Mouse (Mus musculus): ENCODE measurements at regions not wholly inside any gene's neighbourhood (a gene's known extent, or its start where the extent isn't known, plus 50 kb on each side); places are given as distances from the start of the nearest gene placed in this dataset.

DNA sequence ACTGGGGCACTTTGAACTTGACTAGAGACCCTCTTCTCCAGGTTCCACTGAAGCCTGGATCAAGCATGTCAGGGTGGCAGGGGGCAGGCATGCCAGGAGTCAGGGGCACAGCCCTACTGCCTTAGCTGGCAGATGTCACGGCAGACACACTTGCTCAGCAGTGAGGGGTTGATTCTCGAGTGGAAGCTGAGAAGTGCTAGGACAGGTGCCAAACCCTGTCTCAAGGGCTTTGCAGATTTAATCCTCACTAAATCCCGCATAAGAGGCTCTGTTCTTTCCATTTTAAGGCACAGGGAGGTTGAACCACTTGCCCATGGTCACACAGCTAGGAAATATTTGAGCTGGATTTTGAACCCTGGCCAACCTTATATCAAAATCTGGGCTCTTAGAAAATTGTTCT lies 223.5 kb upstream of the Mvb12b start:
- no peaks in the 10 kb centered on the region for H3K27me3 ChIP-seq (ENCODE audit: control insufficient read depth, insufficient read depth, low read length)
- H3K9ac ChIP-seq (ENCODE audit: low read length), result no peak overlapping the region
- no peak for DNase-seq (ENCODE audit: low spot score, missing footprints)
- peaks cover 8% of the 10 kb centered on the region for H3K4me1 ChIP-seq (ENCODE audit: control insufficient read depth, insufficient read depth, low read length)
- H3K27ac ChIP-seq (ENCODE audit: low read depth, low read length), result no peak overlapping the region
- no peak overlapping the region for H3K4me3 ChIP-seq (ENCODE audit: low read depth, low read length)
- H3K36me3 ChIP-seq (ENCODE audit: control insufficient read depth, insufficient read depth, low read length), result no peaks in the 10 kb centered on the region
- no peak overlapping the region for H3K4me2 ChIP-seq
- no peak for ATAC-seq (ENCODE audit: low FRiP score)
- H3K9me3 ChIP-seq (ENCODE audit: control insufficient read depth, low read length), result no peaks in the 10 kb centered on the region
- 55% methylated on average over 3 of the region's 3 CpGs for WGBS

DNA sequence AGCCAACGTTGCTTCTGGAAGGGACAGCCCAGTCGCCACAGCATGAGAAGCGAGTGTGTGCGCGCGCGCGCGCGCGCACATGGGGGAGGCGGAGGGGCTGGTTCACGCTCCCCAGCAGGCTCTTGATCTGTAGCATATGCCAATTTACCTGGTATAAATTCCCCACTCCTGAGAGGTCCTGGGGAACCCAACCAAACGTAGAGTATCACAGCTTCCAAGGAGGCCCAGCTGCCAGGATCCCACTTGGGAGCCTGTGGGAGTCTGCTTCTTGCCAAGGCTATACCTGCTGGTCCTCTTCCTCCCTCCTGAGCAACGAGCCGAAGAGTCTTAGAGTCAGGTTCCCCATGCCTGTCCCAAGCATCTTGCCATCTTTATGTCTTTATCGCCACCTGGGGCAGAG lies 222.8 kb upstream of the Mvb12b start:
- DNase-seq (ENCODE audit: low spot score, missing footprints) (no peak), ATAC-seq (ENCODE audit: low FRiP score) (no peak)
- Histone ChIP-seq H3K36me3 (ENCODE audit: control insufficient read depth, insufficient read depth, low read length) (no peaks in the 10 kb centered on the region), H3K27ac (ENCODE audit: low read depth, low read length) (no peak overlapping the region), H3K9ac (ENCODE audit: low read length) (no peak overlapping the region), H3K27me3 (ENCODE audit: control insufficient read depth, insufficient read depth, low read length) (no peaks in the 10 kb centered on the region), H3K4me1 (ENCODE audit: control insufficient read depth, insufficient read depth, low read length) (peaks cover 10% of the 10 kb centered on the region), H3K4me2 (no peak overlapping the region), H3K9me3 (ENCODE audit: control insufficient read depth, low read length) (no peaks in the 10 kb centered on the region), H3K4me3 (ENCODE audit: low read depth, low read length) (no peak overlapping the region)
- WGBS, result 87% methylated on average over 17 of the region's 17 CpGs

DNA sequence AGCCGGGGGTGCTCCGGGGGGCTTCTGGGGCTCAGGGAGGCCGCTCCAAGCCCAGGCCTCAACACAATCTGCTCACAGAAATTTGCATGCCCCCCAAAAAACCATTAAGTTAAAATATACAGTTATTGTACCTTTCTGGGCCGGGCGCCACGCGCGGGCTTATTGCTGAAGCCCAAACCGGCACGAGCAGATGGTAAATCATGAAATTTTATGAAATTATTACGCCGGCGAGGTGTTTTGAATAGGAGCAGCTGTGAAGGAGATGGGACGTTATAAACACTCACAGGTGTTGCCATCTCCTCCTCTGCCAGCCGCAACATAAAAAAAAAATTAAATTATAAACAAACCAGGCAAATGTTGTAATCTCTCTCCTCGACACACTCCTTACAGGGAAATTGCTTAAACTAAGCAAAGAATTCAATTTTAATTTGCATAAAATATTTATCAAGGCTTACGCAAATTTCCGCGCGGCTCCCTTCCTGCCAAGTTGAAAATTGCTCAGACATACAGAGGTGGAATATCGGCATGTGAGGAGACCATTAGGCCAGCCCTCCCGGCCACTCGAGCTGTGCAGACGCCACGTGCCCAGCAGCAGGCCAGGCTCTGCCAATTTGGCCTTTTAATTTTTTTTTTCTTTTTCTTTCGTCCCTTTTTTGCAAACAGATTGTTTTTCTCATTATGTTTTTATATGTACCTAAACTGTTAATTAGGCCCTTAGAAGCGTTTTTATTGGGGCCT lies 220.0 kb upstream of the Mvb12b start:
- Histone ChIP-seq H3K9me3 (ENCODE audit: control insufficient read depth, low read length) (no peaks in the 10 kb centered on the region), H3K36me3 (ENCODE audit: control insufficient read depth, insufficient read depth, low read length) (no peaks in the 10 kb centered on the region), H3K4me1 (ENCODE audit: control insufficient read depth, insufficient read depth, low read length) (peaks cover 10% of the 10 kb centered on the region), H3K4me2 (no peak overlapping the region), H3K27me3 (ENCODE audit: control insufficient read depth, insufficient read depth, low read length) (no peaks in the 10 kb centered on the region), H3K4me3 (ENCODE audit: low read depth, low read length) (no peak overlapping the region), H3K27ac (ENCODE audit: low read depth, low read length) (peak overlapping the region; percentile 45), H3K9ac (ENCODE audit: low read length) (no peak overlapping the region)
- no peak for ATAC-seq (ENCODE audit: low FRiP score)
- DNase-seq (ENCODE audit: low spot score, missing footprints), result peak; percentile 84
- 78% methylated on average over 27 of the region's 27 CpGs for WGBS

DNA sequence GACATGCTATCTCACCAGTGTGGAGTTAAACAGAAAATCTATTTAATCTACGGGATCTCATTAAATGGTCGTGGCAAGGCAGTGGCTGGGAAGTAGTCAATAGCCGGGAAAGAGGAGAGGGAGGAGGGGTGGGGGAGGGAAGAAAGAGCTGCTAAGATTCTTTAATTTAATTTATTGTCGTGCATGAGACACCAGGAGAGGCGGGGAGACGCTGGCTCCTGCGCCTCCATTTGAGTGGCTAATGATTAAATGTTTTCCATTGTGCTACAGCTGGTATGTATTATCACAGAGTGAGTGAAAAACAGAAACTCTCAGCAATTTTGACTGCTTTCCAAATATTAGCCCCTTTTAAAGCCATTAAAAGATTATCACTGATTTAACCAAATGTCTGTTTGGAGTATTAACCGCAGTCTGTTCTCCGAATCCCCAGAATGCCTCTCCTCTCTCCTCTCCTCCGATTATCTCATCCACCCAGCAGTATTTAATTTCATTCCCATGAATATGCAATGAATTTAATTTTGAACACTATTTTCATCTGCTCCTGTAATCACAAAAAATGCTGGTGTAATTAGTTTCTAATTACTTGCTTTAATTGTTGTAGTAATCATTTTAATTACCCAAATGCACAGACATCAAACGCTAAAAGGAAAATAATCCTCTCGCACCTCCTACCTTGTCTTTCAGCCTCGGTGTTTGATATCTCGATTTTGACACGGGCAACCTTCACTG lies 219.3 kb upstream of the Mvb12b start:
- no peaks in the 10 kb centered on the region for H3K27me3 ChIP-seq (ENCODE audit: control insufficient read depth, insufficient read depth, low read length)
- H3K4me1 ChIP-seq (ENCODE audit: control insufficient read depth, insufficient read depth, low read length), result peaks cover 10% of the 10 kb centered on the region
- ATAC-seq (ENCODE audit: low FRiP score) (peak; percentile 69), DNase-seq (ENCODE audit: low spot score, missing footprints) (peak; percentile 88)
- peak overlapping the region; percentile 45 for H3K27ac ChIP-seq (ENCODE audit: low read depth, low read length)
- H3K9ac ChIP-seq (ENCODE audit: low read length), result peak overlapping the region; percentile 9; the same call in 1 of the 2 replicates
- H3K9me3 ChIP-seq (ENCODE audit: control insufficient read depth, low read length), result no peaks in the 10 kb centered on the region
- 38% methylated on average over 15 of the region's 15 CpGs for WGBS
- H3K4me2 ChIP-seq, result peak overlapping the region; percentile 3; the same call in 1 of the 2 replicates
- no peaks in the 10 kb centered on the region for H3K36me3 ChIP-seq (ENCODE audit: control insufficient read depth, insufficient read depth, low read length)
- H3K4me3 ChIP-seq (ENCODE audit: low read depth, low read length), result no peak overlapping the region

DNA sequence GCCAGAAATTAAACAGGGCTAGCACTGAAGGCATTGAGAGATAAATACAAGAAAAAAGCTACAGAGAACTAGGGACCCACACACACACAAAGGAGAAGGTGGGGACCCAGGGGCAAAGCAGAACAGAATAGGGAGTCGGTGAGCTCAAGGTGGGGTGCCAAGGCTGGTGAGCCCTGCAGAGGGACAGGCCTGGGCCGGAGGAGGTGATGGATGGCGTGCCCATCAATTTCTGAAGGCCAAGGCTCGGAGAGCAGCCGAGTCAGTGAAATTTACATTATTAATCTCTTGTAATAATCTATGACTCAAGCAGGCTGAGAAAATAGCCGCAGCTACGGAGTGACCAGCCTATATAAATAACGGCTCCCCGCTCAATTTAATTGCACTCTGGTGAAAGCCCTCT lies 218.5 kb upstream of the Mvb12b start:
- H3K4me3 ChIP-seq (ENCODE audit: low read depth, low read length), result no peak overlapping the region
- WGBS, result 55% methylated on average over 9 of the region's 9 CpGs
- peaks cover 10% of the 10 kb centered on the region for H3K4me1 ChIP-seq (ENCODE audit: control insufficient read depth, insufficient read depth, low read length)
- peak overlapping the region; percentile 45 for H3K27ac ChIP-seq (ENCODE audit: low read depth, low read length)
- no peaks in the 10 kb centered on the region for H3K27me3 ChIP-seq (ENCODE audit: control insufficient read depth, insufficient read depth, low read length)
- H3K36me3 ChIP-seq (ENCODE audit: control insufficient read depth, insufficient read depth, low read length), result no peaks in the 10 kb centered on the region
- H3K9ac ChIP-seq (ENCODE audit: low read length), result peak overlapping the region; percentile 9; the same call in 1 of the 2 replicates
- peak; percentile 47; the same call in 1 of the 2 replicates for ATAC-seq (ENCODE audit: low FRiP score)
- H3K4me2 ChIP-seq, result 0 out of 2 replicates have a peak overlapping the region, but pooled peaks have one; percentile 3
- no peaks in the 10 kb centered on the region for H3K9me3 ChIP-seq (ENCODE audit: control insufficient read depth, low read length)
- DNase-seq (ENCODE audit: low spot score, missing footprints), result no peak

DNA sequence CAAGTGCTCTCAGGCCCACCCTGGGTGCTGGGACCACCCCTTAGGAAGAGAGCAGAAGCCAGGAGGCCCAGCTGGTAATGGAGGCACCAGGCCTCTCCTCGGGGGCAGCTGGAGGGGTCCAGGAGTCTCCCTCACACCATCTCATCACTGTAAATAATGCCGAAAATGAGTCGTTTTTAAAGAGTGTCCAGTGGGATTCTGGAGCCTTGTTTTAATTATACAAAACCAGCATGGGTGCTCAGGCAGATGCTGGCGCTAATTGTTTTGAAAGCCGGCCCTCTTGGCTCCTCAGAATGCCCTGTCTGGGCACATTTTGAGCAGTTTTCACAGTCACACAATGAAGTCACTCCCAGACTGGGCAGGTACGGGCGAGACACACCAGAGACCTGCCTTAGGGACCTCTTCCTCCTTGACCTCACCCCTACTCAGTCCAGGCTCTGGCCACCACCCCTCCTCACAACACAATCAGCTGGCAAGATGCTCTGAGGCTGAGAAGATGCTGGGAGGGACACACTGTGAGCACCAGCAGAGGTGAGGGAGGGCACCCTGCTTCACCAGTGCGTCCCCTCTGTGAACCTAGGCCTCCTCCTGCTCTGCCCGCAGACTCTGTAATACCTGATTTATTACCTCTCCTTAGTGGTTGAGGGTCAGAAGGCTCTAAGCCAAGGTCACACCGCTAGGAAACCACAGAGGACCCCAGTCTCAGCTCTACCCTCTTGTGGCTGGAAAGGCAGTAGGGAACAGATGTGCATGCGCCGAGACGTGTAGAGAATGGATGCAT lies 217.7 kb upstream of the Mvb12b start:
- peak; percentile 15; the same call in 1 of the 2 replicates for ATAC-seq (ENCODE audit: low FRiP score)

DNA sequence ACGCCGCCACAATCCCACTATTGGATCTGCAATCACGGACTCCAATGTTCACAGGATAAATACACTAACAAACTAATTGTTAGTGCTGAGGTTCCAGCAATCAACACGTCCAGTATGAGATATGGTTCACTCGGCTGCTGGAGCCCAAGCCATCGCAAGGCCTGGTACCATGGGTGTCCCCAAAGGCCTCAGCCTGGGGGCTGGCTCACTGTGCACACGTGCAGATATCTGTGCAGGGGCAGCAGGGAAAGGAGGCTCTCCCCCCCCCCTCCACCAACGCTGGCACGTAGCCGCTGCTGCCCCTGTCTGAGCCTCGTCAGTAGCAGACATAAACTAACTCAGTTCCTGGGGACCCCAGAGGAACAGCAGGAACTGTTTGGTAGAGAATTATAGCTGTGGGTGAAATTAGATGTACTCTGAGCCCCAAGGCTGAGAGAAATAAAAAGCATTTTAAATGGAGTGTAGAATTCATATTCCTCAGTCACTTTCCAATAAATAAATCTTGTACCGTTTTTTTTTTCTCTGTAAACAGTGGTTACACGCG lies 210.3 kb upstream of the Mvb12b start:
- Histone ChIP-seq H3K27me3 (ENCODE audit: control insufficient read depth, insufficient read depth, low read length) (no peaks in the 10 kb centered on the region), H3K9ac (ENCODE audit: low read length) (no peak overlapping the region), H3K4me1 (ENCODE audit: control insufficient read depth, insufficient read depth, low read length) (0 out of 2 replicates have a peak, but pooled peaks cover 2% of the 10 kb centered on the region), H3K4me3 (ENCODE audit: low read depth, low read length) (no peak overlapping the region), H3K36me3 (ENCODE audit: control insufficient read depth, insufficient read depth, low read length) (no peaks in the 10 kb centered on the region), H3K9me3 (ENCODE audit: control insufficient read depth, low read length) (no peaks in the 10 kb centered on the region), H3K27ac (ENCODE audit: low read depth, low read length) (no peak overlapping the region), H3K4me2 (no peak overlapping the region)
- 88% methylated on average over 14 of the region's 14 CpGs for WGBS
- DNase-seq (ENCODE audit: low spot score, missing footprints), result no peak
- ATAC-seq (ENCODE audit: low FRiP score), result no peak

More for the DNA sequence above, 217.7 kb upstream of the Mvb12b start:
- no peak for DNase-seq (ENCODE audit: low spot score, missing footprints)
- H3K9ac ChIP-seq (ENCODE audit: low read length), result no peak overlapping the region
- H3K27me3 ChIP-seq (ENCODE audit: control insufficient read depth, insufficient read depth, low read length), result no peaks in the 10 kb centered on the region
- H3K27ac ChIP-seq (ENCODE audit: low read depth, low read length), result peak overlapping the region; percentile 45; the same call in 1 of the 2 replicates
- WGBS, result 73% methylated on average over 13 of the region's 13 CpGs
- H3K9me3 ChIP-seq (ENCODE audit: control insufficient read depth, low read length), result no peaks in the 10 kb centered on the region
- H3K36me3 ChIP-seq (ENCODE audit: control insufficient read depth, insufficient read depth, low read length), result no peaks in the 10 kb centered on the region
- no peak overlapping the region for H3K4me3 ChIP-seq (ENCODE audit: low read depth, low read length)
- peaks cover 10% of the 10 kb centered on the region for H3K4me1 ChIP-seq (ENCODE audit: control insufficient read depth, insufficient read depth, low read length)
- no peak overlapping the region for H3K4me2 ChIP-seq

DNA sequence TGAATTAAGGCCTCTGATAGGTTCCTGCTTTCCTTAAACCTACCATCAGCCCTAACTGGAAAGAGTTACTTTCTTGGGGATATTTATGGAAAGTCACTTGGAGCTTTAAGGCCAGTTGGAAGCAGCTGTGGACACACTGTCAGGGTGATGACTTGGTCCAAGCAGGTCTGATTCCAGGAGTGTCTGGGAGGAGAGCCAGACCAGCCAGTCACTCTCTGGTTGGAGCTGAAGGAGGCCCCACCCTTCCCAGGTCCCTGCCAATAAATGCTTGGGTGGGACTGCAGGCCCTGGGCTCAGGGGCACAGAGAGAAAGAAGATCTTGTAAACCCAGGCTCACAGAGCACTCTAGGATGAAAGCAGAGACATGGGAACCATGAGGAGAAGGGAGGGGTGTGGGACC lies 208.8 kb upstream of the Mvb12b start:
- no peak overlapping the region for H3K4me2 ChIP-seq
- H3K4me1 ChIP-seq (ENCODE audit: control insufficient read depth, insufficient read depth, low read length), result peaks cover 2% of the 10 kb centered on the region; the same call in 1 of the 2 replicates
- H3K27ac ChIP-seq (ENCODE audit: low read depth, low read length), result no peak overlapping the region
- H3K27me3 ChIP-seq (ENCODE audit: control insufficient read depth, insufficient read depth, low read length), result no peaks in the 10 kb centered on the region
- DNase-seq (ENCODE audit: low spot score, missing footprints) (no peak), ATAC-seq (ENCODE audit: low FRiP score) (no peak)
- no peak overlapping the region for H3K9ac ChIP-seq (ENCODE audit: low read length)
- H3K9me3 ChIP-seq (ENCODE audit: control insufficient read depth, low read length), result no peaks in the 10 kb centered on the region
- no peaks in the 10 kb centered on the region for H3K36me3 ChIP-seq (ENCODE audit: control insufficient read depth, insufficient read depth, low read length)
- H3K4me3 ChIP-seq (ENCODE audit: low read depth, low read length), result no peak overlapping the region
